Mouse (Mus musculus) forebrain, embryonic 11.5 days (tissue): ENCODE measurements around the gene Sdccag8. TPM values are rescaled to one million over a fixed set of nuclear protein-coding genes. Genes with fewer than 3 reads are reported as not detected.

Experiments used
- ATAC-seq: fragments of 200-750 bp; cut with Nextera tagmentation; replicated peaks from 2 replicates; pipeline ENCODE4 v1.8.0; 2017; ENCODE audit warnings: moderate TSS enrichment; ENCODE audit not compliant: low FRiP score
- DNase-seq: peaks from one replicate; pipeline ENCODE4 v3.0.0-alpha.2; 2017; ENCODE audit warnings: low spot score
- H3K27ac ChIP-seq: fragments of 300-500 bp; sonication (generic); 2 replicates; pipeline ENCODE4 v1.5.1; 2014; ENCODE audit warnings: low read depth, low read length
- H3K27me3 ChIP-seq: fragments of 300-500 bp; sonication (generic); 2 replicates; pipeline ENCODE4 v1.6.1; 2014; ENCODE audit warnings: mild to moderate bottlenecking, low read length, mixed read lengths; ENCODE audit not compliant: control insufficient read depth, insufficient read depth
- H3K36me3 ChIP-seq: fragments of 300-500 bp; sonication (generic); 2 replicates; pipeline ENCODE4 v1.6.1; 2014; ENCODE audit warnings: mild to moderate bottlenecking, low read length, moderate library complexity, mixed read lengths; ENCODE audit not compliant: control insufficient read depth, insufficient read depth
- H3K4me1 ChIP-seq: fragments of 300-500 bp; sonication (generic); replicated peaks from 2 replicates; pipeline ENCODE4 v1.6.1; 2014; ENCODE audit warnings: low read length, mixed read lengths; ENCODE audit not compliant: control insufficient read depth, insufficient read depth
- H3K4me2 ChIP-seq: fragments of 300-500 bp; sonication (generic); 2 replicates; pipeline ENCODE4 v1.6.1; 2014; ENCODE audit warnings: low read depth, mild to moderate bottlenecking, low read length, moderate library complexity, mixed read lengths; ENCODE audit not compliant: severe bottlenecking
- H3K4me3 ChIP-seq: fragments of 300-500 bp; sonication (generic); 2 replicates; pipeline ENCODE4 v1.5.1; 2014; ENCODE audit warnings: low read depth, low read length
- H3K9ac ChIP-seq: fragments of 300-500 bp; sonication (generic); 2 replicates; pipeline ENCODE4 v1.6.1; 2014; ENCODE audit warnings: low read length
- H3K9me3 ChIP-seq: fragments of 300-500 bp; sonication (generic); 2 replicates; pipeline ENCODE4 v1.6.1; 2016; ENCODE audit warnings: low read length, mixed read lengths; ENCODE audit not compliant: control insufficient read depth
- WGBS: fragments of 180-500 bp; shearing (Covaris S2); extraction: QIAGEN DNeasy Blood & Tissue Kit; methylation state at CpG from one replicate; pipeline ENCODE4 v1.1.7; 2014; 5-methylcytosine and 5-hydroxymethylcytosine counted together
- polyA plus RNA-seq: library from polyadenylated mRNA; unstranded; fragments of >200 nt; fragmentation: Nextera tagmentation; extraction: Ambion mirVana; gene quantifications from 2 replicates; pipeline ENCODE4 v1.2.1, GENCODE M21; 2014

The Sdccag8 gene
- polyA plus RNA-seq, 1 experiment from 2014 or later, result 21.1 TPM

DNA sequence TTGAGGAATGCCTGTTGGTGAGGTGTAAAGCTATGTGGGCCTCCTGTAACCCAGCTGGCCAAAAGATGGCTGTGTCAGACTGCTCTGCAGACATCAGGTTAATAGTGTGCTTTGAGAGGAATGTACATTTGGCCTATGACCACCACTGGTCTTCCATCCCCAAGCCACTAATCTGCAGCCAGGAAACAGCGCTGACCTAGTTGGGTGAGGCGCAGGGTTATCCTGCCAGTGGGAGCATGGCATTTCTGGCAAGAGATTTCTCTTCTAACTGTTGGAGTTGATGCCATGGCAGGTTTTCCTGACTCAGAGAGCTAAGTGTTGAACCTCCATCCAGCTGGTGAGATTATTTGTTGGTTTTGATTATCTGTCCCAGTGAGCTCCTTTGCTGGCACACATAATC, 101.5 kb downstream of the Sdccag8 start:
- 97% methylated on average over 2 of the region's 2 CpGs for WGBS
- H3K9ac ChIP-seq, result no peak overlapping the region
- DNase-seq, result no peak

DNA sequence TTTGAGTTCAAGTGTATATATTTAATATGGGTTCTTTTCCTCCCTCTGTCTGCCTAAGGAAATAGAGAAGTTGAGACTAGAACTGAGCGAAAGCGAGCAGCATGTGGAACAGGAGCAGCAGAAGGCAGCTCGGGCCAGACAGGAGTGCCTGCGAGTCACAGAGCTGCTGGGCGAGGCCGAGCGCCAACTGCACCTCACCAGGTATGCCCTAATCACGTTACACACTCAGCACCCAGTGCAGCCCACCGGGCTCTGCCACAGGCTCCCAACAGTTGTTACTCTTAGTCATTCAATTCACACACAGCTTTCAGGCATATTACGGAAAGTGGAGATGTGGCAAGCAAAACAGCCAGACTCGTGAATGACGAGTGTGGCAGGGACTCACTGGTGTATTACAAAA, 105.0 kb downstream of the Sdccag8 start:
- Histone ChIP-seq H3K27ac (no peak overlapping the region), H3K4me3 (no peak overlapping the region), H3K27me3 (no peaks in the 10 kb centered on the region), H3K9me3 (no peaks in the 10 kb centered on the region), H3K36me3 (no peaks in the 10 kb centered on the region), H3K4me2 (no peak overlapping the region), H3K4me1 (peaks cover 7% of the 10 kb centered on the region; the same call in 1 of the 2 replicates), H3K9ac (no peak overlapping the region)
- DNase-seq (no peak), ATAC-seq (no peak)
- WGBS, result 94% methylated on average over 12 of the region's 12 CpGs

More for the DNA sequence above, 101.5 kb downstream of the Sdccag8 start:
- Histone ChIP-seq H3K36me3 (no peaks in the 10 kb centered on the region), H3K27ac (no peak overlapping the region), H3K9me3 (no peaks in the 10 kb centered on the region), H3K27me3 (no peaks in the 10 kb centered on the region), H3K4me2 (no peak overlapping the region), H3K4me1 (no peaks in the 10 kb centered on the region), H3K4me3 (no peak overlapping the region)
- ATAC-seq, result no peak

DNA sequence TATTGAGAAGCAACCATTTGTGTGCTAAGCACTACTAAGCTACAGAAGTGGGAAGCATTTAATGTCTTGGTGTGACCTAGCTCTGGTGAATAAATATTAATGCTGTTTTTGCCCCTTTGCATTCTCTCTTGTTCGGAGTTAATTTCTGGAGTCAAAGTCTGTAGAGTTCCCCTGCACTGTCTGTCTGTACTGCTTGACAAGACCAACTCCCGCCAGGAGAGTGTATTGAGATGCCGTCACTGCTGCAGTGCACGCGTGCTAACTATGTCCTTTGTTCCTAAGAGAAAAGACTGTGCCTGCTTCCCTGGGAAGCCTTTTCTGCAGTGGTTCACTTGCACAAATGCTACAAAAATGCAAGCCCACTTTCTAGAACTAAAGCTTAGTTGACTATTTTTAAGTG, 108.4 kb downstream of the Sdccag8 start:
- Histone ChIP-seq H3K4me3 (no peak overlapping the region), H3K9ac (no peak overlapping the region), H3K4me1 (peaks cover 7% of the 10 kb centered on the region; the same call in 1 of the 2 replicates), H3K27ac (no peak overlapping the region), H3K9me3 (no peaks in the 10 kb centered on the region), H3K4me2 (no peak overlapping the region), H3K27me3 (no peaks in the 10 kb centered on the region), H3K36me3 (no peaks in the 10 kb centered on the region)
- no peak for DNase-seq
- 21% methylated on average over 5 of the region's 5 CpGs for WGBS
- peak; percentile 92 for ATAC-seq

DNA sequence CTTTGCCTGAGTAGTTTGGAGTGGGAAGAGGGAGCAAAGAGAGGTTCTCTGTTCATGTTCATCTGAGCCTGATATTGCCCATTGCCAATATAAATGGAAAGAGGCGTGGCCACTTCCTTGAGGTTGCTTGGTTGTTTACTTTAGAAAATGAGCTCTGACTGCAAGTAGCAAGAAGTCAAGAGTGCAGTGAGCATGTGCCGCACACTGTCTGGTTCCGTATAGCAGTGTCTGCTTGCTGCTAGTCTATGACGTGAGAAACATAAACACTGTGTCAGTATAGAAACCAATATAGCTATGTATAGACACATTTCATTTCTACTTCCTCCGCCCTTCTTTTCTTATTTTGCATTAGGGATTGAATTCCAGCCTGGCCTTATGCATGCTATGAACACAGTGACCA, 111.5 kb downstream of the Sdccag8 start:
- Histone ChIP-seq H3K9me3 (no peaks in the 10 kb centered on the region), H3K36me3 (no peaks in the 10 kb centered on the region), H3K27ac (no peak overlapping the region), H3K4me1 (peaks cover 7% of the 10 kb centered on the region; the same call in 1 of the 2 replicates), H3K27me3 (no peaks in the 10 kb centered on the region), H3K4me3 (no peak overlapping the region), H3K4me2 (no peak overlapping the region), H3K9ac (no peak overlapping the region)
- ATAC-seq, result no peak
- 86% methylated on average over 5 of the region's 5 CpGs for WGBS
- DNase-seq, result no peak

DNA sequence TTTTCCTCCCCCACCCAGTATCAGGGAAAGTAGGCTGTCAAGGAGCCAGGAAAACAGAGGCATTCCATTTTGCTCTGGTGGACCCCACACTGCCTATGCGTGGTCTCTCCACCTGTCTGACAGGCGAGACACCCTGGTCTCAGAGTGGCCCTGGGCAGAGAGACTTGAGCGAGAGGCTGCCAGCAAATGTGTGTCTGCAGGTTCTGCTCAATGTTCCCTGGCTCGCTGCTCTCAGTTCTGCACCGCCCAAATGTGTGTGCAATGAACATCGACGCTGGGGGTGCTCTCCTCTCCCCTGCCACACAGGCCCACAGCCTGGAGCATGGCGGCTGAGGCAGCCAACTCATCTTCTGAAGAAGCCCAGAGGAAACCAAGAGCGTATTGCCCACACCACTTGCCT, 112.9 kb downstream of the Sdccag8 start:
- 94% methylated on average over 9 of the region's 9 CpGs for WGBS
- Histone ChIP-seq H3K4me2 (no peak overlapping the region), H3K9me3 (no peaks in the 10 kb centered on the region)

DNA sequence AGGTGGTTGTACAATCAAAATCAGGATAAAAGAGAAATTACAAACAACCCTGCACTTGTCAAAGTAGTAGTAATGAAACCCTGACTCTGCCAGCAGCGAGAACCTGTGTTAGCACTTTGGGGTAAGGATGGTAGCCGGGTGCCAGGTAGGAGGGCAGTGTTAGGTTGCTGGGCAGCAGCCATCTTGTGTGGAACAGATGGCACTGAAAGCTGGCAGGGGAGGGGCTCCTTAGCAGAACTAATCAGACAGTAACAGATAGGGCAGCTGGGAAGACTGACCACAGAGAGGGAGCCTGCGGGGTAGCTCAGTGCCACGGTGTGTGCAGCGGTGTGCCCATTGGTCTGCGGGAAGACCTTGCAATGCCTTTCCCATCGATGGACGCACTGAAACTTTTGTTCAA, 115.2 kb downstream of the Sdccag8 start:
- Histone ChIP-seq H3K36me3 (no peaks in the 10 kb centered on the region), H3K4me1 (peaks cover 3% of the 10 kb centered on the region; the same call in 1 of the 2 replicates), H3K4me2 (no peak overlapping the region), H3K4me3 (no peak overlapping the region), H3K27me3 (no peaks in the 10 kb centered on the region), H3K27ac (no peak overlapping the region), H3K9ac (no peak overlapping the region), H3K9me3 (no peaks in the 10 kb centered on the region)
- ATAC-seq (0 out of 2 replicates have a peak, but pooled peaks have one; percentile 65), DNase-seq (no peak)
- 84% methylated on average over 8 of the region's 8 CpGs for WGBS

More for the DNA sequence above, 112.9 kb downstream of the Sdccag8 start:
- DNase-seq, result no peak
- Histone ChIP-seq H3K4me1 (peaks cover 7% of the 10 kb centered on the region; the same call in 1 of the 2 replicates), H3K27me3 (no peaks in the 10 kb centered on the region), H3K9ac (no peak overlapping the region), H3K4me3 (no peak overlapping the region), H3K36me3 (no peaks in the 10 kb centered on the region), H3K27ac (no peak overlapping the region)
- ATAC-seq, result no peak

DNA sequence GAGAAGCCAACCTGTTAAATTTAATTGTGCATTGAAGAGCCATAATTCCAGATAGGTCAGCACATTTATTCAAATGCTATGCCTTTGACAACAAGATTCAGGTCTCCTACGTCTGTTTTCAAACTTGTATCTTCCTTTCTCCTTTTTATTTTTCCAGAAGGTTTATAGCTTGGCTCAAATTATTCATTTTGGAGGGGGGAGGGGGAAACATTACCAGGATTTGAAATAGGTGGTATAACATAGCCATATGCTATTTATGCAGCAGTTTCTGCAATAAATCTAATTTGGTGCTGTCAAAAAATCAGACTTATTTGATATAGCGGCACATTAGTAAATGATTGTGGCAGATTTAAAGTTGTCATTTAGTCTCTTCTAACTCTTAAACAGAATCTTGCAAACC, 116.1 kb downstream of the Sdccag8 start:
- Histone ChIP-seq H3K4me3 (no peak overlapping the region), H3K4me2 (no peak overlapping the region), H3K4me1 (peaks cover 3% of the 10 kb centered on the region; the same call in 1 of the 2 replicates), H3K27me3 (no peaks in the 10 kb centered on the region), H3K9ac (no peak overlapping the region), H3K36me3 (no peaks in the 10 kb centered on the region), H3K27ac (no peak overlapping the region), H3K9me3 (no peaks in the 10 kb centered on the region)
- 88% methylated on average over 2 of the region's 2 CpGs for WGBS
- DNase-seq (no peak), ATAC-seq (no peak)

DNA sequence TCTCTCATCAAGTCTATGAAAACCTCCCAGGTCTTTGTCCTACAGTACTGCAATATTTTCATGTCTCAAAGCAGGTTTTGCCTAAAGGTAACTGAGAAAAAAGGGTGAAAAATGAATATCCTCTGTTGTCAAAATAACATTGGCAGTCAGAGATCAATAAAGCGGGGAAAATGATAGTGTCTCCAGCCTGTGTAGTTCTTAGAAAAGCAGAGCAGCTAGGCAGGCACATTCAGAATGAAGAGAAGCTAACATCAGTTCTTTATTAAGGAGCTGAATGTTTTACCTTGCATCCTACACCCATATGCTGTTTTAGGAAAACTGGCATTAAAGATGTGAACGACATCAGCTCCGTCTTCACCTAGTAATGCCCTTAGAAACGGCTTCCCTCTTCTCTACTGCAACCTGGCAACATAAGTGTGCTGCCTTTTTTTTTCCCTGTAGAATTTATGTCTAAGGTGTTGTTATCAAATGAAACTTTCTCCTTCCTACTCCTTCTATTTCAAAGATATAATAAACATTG, 116.6 kb downstream of the Sdccag8 start:
- WGBS, result 80% methylated on average over 4 of the region's 4 CpGs
- H3K36me3 ChIP-seq, result no peaks in the 10 kb centered on the region
- H3K27ac ChIP-seq, result no peak overlapping the region
- H3K4me1 ChIP-seq, result peaks cover 3% of the 10 kb centered on the region; the same call in 1 of the 2 replicates
- no peaks in the 10 kb centered on the region for H3K27me3 ChIP-seq
- DNase-seq, result no peak
- no peaks in the 10 kb centered on the region for H3K9me3 ChIP-seq
- ATAC-seq, result no peak
- H3K4me2 ChIP-seq, result no peak overlapping the region
- H3K4me3 ChIP-seq, result no peak overlapping the region
- no peak overlapping the region for H3K9ac ChIP-seq

DNA sequence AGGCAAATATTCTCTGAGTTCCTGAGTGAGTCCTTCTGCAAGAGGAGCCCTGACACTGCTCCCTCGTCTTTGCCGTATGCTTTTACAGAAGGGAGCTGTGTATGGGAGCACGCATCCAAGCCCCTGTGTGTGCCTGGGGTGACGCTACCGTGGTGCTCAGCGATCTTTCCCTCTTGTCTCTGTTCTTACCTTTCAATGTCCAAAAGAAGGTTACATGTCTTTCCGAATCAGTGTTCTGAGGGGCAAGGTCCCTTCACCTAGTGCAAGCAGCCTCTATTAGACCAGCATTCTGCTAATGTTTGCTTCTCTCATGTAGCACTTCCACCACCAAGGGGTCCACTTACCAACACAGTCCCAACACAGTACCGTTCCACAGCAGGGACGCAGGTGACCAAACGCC, 117.1 kb downstream of the Sdccag8 start:
- Histone ChIP-seq H3K4me2 (no peak overlapping the region), H3K4me3 (no peak overlapping the region), H3K27ac (no peak overlapping the region), H3K9ac (no peak overlapping the region), H3K36me3 (no peaks in the 10 kb centered on the region), H3K9me3 (no peaks in the 10 kb centered on the region), H3K4me1 (peaks cover 3% of the 10 kb centered on the region; the same call in 1 of the 2 replicates), H3K27me3 (no peaks in the 10 kb centered on the region)
- DNase-seq (no peak), ATAC-seq (no peak)
- 87% methylated on average over 10 of the region's 10 CpGs for whole genome bisulfite sequencing
